Mouse (Mus musculus) midbrain, embryonic 13.5 days (tissue): ENCODE data around the gene Prr23a1. TPM values are rescaled to one million over a fixed set of nuclear protein-coding genes. Genes with fewer than 3 reads are reported as not detected.
A peak's percentile ranks its signal among the peaks of the same experiment; 100 is the strongest.

Experiments
- ATAC-seq: fragments of 200-750 bp; cut with Nextera tagmentation; 2 replicates; pipeline ENCODE4 v1.8.0; 2017; ENCODE audit warnings: mild to moderate bottlenecking, moderate TSS enrichment, moderate library complexity
- H3K27ac ChIP-seq: fragments of 300-500 bp; sonication (generic); 2 replicates; pipeline ENCODE4 v1.5.1; 2015; ENCODE audit warnings: inconsistent platforms, mild to moderate bottlenecking, moderate library complexity
- H3K27me3 ChIP-seq: fragments of 300-500 bp; sonication (generic); 2 replicates; pipeline ENCODE4 v1.6.1; 2015; ENCODE audit warnings: mild to moderate bottlenecking, inconsistent platforms
- H3K36me3 ChIP-seq: fragments of 300-500 bp; sonication (generic); 2 replicates; pipeline ENCODE4 v1.6.1; 2015; ENCODE audit warnings: mild to moderate bottlenecking, inconsistent platforms
- H3K4me1 ChIP-seq: fragments of 300-500 bp; sonication (generic); replicated peaks from 2 replicates; pipeline ENCODE4 v1.6.1; 2015; ENCODE audit warnings: inconsistent platforms
- H3K4me2 ChIP-seq: fragments of 300-500 bp; sonication (generic); replicated peaks from 2 replicates; pipeline ENCODE4 v1.6.1; 2015; ENCODE audit warnings: moderate library complexity, mild to moderate bottlenecking, inconsistent platforms
- H3K4me3 ChIP-seq: fragments of 300-500 bp; sonication (generic); replicated peaks from 2 replicates; pipeline ENCODE4 v1.5.1; 2015; ENCODE audit warnings: mild to moderate bottlenecking, inconsistent platforms
- H3K9ac ChIP-seq: fragments of 300-500 bp; sonication (generic); replicated peaks from 2 replicates; pipeline ENCODE4 v1.6.1; 2015; ENCODE audit warnings: mild to moderate bottlenecking, inconsistent platforms
- H3K9me3 ChIP-seq: fragments of 300-500 bp; sonication (generic); 2 replicates; pipeline ENCODE4 v1.6.1; 2016; ENCODE audit warnings: mild to moderate bottlenecking, inconsistent platforms
- WGBS: fragments of 180-500 bp; shearing (Covaris S2); methylation state at CpG from one replicate; pipeline ENCODE4 v1.1.7; 2015; 5-methylcytosine and 5-hydroxymethylcytosine counted together
- polyA plus RNA-seq: library from polyadenylated mRNA; unstranded; fragments of >200 nt; fragmentation: Nextera tagmentation; extraction: Ambion mirVana; gene quantifications from 2 replicates; pipeline ENCODE4 v1.2.1, GENCODE M21; 2015

Gene Prr23a1
- polyA plus RNA-seq, 1 experiment from 2014 or later, result not detected

DNA sequence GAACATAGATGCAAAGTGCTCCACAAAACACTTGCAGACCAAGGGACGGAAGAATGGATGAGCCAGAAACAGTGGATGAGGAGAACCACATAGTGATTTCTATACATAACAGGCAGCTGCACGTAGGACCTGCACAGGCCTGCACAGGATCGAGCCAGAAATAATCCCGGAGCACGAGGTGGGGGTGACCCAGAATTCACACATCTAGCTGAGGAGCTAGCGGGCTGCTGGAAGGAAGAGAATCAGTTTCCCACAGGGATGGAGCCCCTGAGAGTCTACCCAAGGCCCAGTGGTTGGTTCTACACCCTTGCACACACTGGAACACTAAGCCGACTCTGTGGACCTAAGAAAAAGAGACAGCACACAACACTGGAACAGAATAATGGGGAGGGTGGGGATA is 18.5 kb upstream of the Prr23a1 start:
- 87% methylated on average over 7 of the region's 7 CpGs for WGBS
- no peak overlapping the region for H3K27ac ChIP-seq
- no peaks in the 10 kb centered on the region for H3K27me3 ChIP-seq
- ATAC-seq, result no peak
- no peaks in the 10 kb centered on the region for H3K4me1 ChIP-seq
- no peak overlapping the region for H3K4me3 ChIP-seq
- H3K4me2 ChIP-seq, result no peak overlapping the region
- peaks cover 6% of the 10 kb centered on the region for H3K9me3 ChIP-seq
- H3K36me3 ChIP-seq, result no peaks in the 10 kb centered on the region
- H3K9ac ChIP-seq, result no peak overlapping the region

DNA sequence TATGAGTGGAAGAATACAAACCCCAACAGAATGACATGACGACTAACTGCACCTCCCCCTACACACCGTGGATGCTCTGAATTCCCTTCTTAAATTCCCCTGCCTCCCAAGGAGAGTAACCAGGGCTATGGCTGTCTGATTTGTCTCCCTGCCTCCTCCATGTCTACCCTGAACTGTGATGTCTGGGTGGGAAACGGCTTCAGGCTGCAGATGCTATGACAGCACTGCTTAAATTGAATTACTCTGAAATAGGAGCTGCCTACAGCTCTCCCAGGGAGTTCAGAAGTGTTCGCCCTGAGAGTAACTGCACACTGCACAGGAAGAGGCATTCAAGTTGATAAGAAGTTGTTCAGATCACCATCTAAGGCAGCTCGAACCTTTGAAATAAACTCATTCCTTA is 12.8 kb upstream of the Prr23a1 start:
- no peaks in the 10 kb centered on the region for H3K36me3 ChIP-seq
- no peak overlapping the region for H3K9ac ChIP-seq
- H3K4me3 ChIP-seq, result no peak overlapping the region
- H3K27ac ChIP-seq, result no peak overlapping the region
- H3K27me3 ChIP-seq, result no peaks in the 10 kb centered on the region
- no peaks in the 10 kb centered on the region for H3K4me1 ChIP-seq
- 67% methylated on average over 5 of the region's 5 CpGs for WGBS
- H3K4me2 ChIP-seq, result no peak overlapping the region
- ATAC-seq, result no peak
- no peaks in the 10 kb centered on the region for H3K9me3 ChIP-seq

DNA sequence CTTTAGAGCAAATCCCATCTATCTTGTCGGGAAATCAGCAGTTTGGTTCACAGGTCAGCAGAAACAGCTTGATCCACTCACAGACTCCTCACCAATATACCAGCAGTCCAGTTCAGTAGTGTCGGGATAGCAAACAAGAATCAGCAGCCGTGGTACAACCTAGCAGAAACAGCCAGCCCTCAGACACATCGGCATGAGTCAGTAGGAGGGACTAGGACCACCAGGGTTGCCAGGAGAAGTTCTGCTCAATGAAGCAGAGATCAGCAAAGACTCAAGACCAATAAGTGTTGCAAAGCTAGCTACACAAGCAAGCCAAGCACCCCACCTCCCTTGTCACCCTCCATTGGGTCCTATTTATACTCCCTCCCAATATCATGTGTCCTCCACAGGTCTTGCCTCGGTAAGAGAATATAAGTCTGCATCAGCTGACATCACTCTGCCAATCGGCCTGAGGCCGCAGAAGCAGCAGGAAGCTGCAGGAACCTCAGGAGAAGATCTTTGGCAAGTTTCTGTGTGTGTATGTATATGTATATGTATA is 4.7 kb upstream of the Prr23a1 start:
- Histone ChIP-seq H3K9me3 (peaks cover 3% of the 10 kb centered on the region; the same call in 1 of the 2 replicates), H3K27me3 (no peaks in the 10 kb centered on the region), H3K4me3 (no peak overlapping the region), H3K4me2 (no peak overlapping the region), H3K4me1 (0 out of 2 replicates have a peak, but pooled peaks cover 3% of the 10 kb centered on the region), H3K9ac (no peak overlapping the region), H3K36me3 (no peaks in the 10 kb centered on the region), H3K27ac (no peak overlapping the region)
- ATAC-seq, result no peak
- 86% methylated on average over 7 of the region's 7 CpGs for WGBS

DNA sequence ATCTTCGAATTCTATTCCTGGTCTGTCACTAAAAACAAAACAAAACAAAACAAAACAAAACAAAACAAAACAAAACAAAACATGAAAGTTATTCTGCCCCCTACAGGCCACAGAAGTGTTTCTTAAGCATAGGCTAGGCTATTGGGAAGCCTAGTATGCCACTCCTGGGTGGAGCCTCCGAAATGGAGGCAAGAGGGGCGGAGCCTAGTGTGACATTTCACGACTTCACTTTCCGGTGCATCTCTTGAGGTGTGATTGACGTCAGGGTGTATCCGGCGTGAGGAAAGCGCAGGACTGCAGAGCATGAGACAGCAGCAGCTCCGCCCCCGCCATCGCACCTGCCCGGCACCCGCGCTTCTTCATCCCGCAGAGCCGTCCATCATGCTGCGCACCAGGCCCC is 13.9 kb downstream of the Prr23a1 start, which contains the start of gene Prr23a2:
Prr23a2 (plus strand) TSS at position 285 of the 400 bp plus-strand sequence.
- no peak for ATAC-seq
- WGBS, result 84% methylated on average over 18 of the region's 18 CpGs
- no peaks in the 10 kb centered on the region for H3K4me1 ChIP-seq
- H3K9ac ChIP-seq, result no peak within 1 kb of the TSS
- H3K27me3 ChIP-seq, result no peaks in the 10 kb centered on the region
- H3K27ac ChIP-seq, result no peak within 1 kb of the TSS
- no peaks in the 10 kb centered on the region for H3K36me3 ChIP-seq
- H3K9me3 ChIP-seq, result no peaks in the 10 kb centered on the region
- no peak within 1 kb of the TSS for H3K4me3 ChIP-seq
- H3K4me2 ChIP-seq, result no peak within 1 kb of the TSS

DNA sequence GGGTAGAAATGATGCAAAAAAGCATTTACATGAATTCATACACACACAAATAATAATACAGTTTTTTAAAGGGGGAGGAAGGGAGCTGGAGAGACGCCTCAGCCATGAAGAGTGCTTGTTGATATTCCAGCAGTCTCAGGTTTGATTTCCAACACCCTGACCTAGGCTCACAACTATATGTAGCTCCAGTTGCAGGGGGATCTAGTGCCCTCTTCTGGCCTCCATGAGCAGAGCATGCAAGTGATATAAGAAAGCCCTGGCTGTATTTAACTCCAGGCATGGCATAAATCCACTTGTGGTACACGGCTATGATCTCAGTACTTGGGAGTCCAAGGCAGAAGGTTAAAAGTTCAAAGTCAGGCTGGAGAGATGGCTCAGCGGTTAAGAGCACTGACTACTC is 21.2 kb downstream of the Prr23a1 start:
- no peaks in the 10 kb centered on the region for H3K9me3 ChIP-seq
- H3K36me3 ChIP-seq, result no peaks in the 10 kb centered on the region
- H3K4me3 ChIP-seq, result no peak overlapping the region
- 80% methylated on average over 3 of the region's 3 CpGs for WGBS
- no peaks in the 10 kb centered on the region for H3K4me1 ChIP-seq
- no peak overlapping the region for H3K9ac ChIP-seq
- H3K27ac ChIP-seq, result no peak overlapping the region
- H3K27me3 ChIP-seq, result no peaks in the 10 kb centered on the region
- no peak for ATAC-seq
- no peak overlapping the region for H3K4me2 ChIP-seq

DNA sequence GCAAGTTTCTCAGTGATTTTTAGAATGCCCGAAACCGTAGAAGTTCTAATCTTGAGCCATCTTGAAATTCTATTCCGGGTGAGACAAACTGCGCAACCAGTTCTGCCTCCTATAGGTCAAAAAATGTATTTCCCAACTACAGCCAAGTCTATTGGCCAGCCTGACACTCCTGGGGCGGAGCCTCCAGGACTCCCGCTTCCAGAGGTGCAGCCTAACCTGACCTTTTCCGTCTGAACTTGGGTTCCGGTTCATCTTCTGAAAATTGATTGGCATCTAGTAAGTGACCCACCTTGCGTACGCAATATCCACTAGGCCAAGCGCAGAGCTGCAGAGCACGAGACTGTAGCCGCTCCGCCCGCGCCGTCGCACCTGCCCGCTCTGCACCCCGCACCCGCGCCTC is 22.3 kb downstream of the Prr23a1 start, which contains the start of gene Prr23a3:
Prr23a3 (plus strand) TSS at position 197 of the 400 bp plus-strand sequence.
- no peak within 1 kb of the TSS for H3K27ac ChIP-seq
- no peak within 1 kb of the TSS for H3K9ac ChIP-seq
- peak within 1 kb of the TSS; percentile 20; the same call in 1 of the 2 replicates for H3K4me2 ChIP-seq
- H3K36me3 ChIP-seq, result no peaks in the 10 kb centered on the region
- no peak within 1 kb of the TSS for H3K4me3 ChIP-seq
- 61% methylated on average over 22 of the region's 22 CpGs for WGBS
- no peaks in the 10 kb centered on the region for H3K27me3 ChIP-seq
- H3K4me1 ChIP-seq, result no peaks in the 10 kb centered on the region
- H3K9me3 ChIP-seq, result no peaks in the 10 kb centered on the region
- no peak for ATAC-seq

Other genes with a start within 250 kb of the Prr23a1 start
- 57.9 and 59.3 TPM in 2 replicates for gene Mrps22, start 240.8 kb upstream of the Prr23a1 start, polyA plus RNA-seq
- not detected in 2 replicates for gene Prr23a2, start 14.0 kb downstream of the Prr23a1 start, polyA plus RNA-seq
- 0.08 TPM in 1 of 2 replicates, not detected in the other for gene Prr23a3, start 22.3 kb downstream of the Prr23a1 start, polyA plus RNA-seq
- not detected in 2 replicates for gene 7420426K07Rik, start 60.6 kb downstream of the Prr23a1 start, polyA plus RNA-seq
- 0.54 and 0.75 TPM in 2 replicates for gene Foxl2, start 112.8 kb downstream of the Prr23a1 start, polyA plus RNA-seq
- 105 and 107 TPM in 2 replicates for gene Faim, start 143.9 kb downstream of the Prr23a1 start, polyA plus RNA-seq
- 0.09 and 0.26 TPM in 2 replicates for gene Gm1123, start 193.2 kb downstream of the Prr23a1 start, polyA plus RNA-seq